Mouse (Mus musculus): ENCODE data around the gene Rbbp5.

Rbbp5 gene

DNA sequence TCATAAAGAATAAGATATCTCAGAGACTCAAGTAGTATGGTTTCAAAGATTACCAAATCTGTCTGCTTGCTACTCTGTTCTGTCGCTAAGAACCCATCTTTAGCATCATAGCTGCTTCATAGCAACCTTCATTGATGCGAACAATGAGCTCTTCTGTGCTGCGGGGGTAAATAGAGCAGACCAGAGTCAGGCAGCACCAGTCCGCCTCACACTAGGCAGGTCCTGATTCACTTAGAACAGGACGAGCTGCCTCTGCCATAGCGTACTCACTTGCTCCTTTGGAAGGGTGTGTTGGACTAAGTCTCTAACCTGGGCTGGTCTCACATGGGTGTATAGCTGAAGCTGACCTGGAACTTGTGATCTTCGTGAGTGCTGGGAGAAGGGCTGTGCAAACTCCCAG is 28.9 kb downstream of the Rbbp5 start, which contains the start of gene Tmem81:
Gene Tmem81, plus strand, starts transcription at position 173 of the 400 bp plus-strand sequence.
- no peak for DNase-seq

DNA sequence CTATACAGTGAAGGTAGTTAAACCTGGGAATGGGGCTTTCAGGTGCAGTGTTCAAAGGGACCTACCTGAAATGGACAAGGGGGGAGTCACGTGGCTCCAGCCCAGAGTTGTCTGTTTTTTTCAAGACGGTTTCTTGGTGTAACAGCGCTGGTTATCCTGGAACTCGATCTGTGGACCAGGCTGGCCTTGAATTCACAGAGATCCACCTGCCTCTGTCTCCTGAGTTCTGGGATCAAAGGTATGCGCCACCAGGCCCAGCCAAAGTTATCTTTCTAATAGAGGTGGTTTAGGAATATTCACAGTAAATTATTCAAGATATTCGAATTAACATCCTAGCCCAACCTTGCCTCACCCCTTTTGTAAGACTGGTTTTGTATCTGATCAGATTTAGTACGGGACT is 29.5 kb downstream of the Rbbp5 start:
- no peak for DNase-seq

DNA sequence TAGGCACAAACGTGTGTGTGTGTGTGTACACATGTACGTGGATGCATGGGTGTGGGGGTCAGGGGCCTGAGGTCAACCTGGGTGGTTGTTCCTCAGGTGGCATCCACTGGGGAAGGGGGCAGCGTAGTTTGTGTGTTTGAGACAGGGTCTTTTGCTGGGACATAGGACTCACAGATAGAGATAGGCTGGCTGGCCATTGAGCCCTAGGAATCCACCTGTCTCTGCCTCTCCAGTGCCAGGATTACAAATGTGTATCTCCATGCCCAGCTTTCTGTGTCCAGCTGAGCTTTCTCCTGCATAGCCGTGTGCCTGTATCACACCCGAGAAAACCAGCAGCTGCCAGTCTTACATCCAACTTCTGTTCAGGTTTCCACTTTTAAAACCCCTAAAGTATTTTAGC is 32.6 kb downstream of the Rbbp5 start:
- no peak for DNase-seq

DNA sequence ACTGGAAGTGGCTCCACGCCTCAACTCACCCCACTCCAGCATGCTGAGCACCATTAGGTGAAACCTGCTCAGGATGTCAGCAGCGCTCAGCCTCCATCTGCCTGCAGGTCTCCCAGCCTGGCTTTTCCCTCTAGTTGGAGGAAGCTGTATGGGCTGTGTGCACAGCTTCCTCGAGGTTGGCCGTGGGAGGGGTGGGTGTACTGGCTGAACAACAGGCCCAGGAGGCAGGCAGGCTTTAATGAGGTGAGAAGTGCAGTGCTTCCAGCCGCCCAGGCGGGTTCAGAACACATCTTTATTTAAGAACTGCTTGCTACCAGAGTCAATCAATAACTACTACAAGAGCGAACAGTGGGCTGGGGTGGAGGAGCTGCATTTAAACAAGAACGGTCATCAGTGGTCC is 34.4 kb downstream of the Rbbp5 start:
- DNase-seq, result no peak

DNA sequence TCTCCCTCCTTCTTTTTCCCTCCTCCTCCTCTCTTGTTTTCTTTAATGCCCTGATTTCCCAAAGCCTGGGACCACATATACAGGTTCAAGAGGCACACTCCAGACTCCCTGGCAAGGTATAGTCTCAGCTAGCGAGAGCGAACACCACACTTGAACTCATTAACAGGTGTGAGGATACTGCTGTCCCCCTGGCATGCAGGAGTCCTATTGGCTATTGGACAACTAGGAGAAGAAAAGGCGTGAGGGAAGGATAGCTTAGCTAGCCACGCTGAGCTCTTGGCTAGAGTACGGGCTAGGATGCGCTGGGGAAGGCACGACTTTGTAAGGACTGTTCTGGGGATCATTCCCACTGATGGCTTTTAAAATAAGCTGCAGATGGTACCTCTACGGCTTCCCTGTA is 34.9 kb downstream of the Rbbp5 start:
- DNase-seq, result no peak

DNA sequence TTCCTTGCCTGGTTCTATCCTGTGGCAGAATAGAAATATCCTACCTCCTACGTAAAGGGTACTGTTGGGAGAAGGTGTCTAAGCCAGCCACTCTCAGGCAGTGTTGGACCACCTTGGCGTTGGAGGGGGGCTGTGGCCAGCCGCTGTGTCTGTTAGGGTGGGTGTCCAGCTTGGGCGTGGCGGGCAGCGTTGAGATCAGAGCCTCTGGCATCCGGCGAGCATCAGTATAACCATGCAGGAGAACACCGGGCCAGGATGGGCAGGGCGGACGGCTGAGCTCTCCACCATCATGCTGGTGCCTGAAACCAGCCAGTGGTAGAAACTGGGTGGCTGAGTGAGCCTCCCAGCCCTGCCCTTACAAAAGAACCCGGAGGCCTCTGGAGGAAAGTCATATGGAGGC is 38.2 kb downstream of the Rbbp5 start:
- no peak for DNase-seq

DNA sequence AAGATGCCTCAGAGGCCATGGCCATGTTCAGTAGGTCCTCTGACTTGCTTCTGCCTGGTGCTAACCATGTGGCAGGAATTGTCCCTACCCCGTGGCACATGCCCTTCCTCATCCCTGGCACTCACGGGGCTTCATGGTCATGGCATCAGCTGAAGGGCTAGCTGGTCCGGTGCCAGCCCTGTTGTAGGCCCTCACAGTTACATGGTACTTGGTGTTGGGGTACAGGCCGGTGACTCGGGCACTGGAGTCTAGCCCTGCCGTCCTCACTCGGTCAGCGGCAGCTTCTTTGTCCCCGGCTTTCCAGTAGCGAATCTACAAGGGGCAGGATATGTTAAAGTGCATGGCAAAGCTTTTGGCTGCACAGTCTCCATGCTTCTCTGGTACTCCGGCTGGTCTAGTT is 39.6 kb downstream of the Rbbp5 start:
- DNase-seq, result no peak

DNA sequence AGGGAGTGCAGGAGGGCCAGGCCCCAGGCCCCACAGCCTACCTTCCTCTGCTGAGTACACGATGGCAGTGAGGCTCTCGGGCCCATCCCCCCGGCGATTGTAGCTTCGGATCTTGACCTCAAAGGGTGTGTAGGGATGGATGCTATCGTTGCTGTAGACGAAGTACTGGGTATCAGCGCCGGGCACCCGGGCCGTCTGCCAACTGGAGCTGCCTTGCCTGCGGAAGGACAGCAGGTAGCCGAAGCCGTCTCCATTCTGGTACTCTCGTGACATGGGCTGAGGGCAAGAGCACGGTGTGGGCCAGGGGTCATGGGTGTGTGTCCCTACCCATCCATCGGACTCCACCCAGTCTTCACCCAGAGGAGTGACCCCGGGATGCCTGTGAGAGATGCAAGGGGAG is 41.5 kb downstream of the Rbbp5 start:
- DNase-seq, result no peak

DNA sequence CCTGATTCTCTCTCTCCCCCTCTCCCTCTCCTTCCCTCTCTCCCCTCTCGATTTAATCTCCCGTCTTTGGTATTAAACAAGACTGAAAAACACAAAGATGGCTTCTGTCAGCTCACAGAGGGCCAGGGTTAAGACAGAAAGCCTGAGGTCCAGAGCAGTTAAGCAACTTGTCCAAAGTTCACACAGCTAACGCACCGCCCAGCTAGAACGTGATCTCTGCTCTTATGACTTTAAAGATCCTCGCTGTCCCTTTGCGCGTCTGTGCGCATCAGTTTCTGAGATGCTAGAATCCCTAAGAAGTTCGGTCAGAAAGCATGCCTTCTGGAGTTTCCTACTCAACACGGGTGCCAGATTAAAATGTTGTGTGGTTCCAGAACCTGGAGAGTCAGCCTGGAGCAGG is 42.6 kb downstream of the Rbbp5 start:
- peak; percentile 44 to 52 for DNase-seq

DNA sequence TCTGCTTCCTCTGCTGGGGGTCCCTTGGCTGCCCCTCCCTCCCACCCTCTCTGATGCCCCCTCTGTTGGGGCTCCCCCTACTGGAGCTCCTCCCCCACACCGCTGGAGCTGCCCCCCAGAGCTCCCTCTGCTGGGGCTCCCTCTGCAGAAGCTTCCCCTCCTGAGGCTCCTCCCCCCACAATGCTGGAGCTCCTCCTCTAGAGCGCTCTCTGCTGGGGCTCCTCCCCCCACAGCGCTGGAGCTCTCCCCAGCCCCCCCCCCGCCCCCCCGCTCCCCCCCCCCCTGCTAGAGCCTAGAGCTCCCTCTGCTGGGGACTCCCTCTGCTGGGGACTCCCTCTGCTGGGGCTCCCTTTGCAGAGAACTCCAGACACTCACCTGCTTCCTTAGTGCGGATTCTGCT is 43.6 kb downstream of the Rbbp5 start:
- DNase-seq, result peak; percentile 64 to 79

DNA sequence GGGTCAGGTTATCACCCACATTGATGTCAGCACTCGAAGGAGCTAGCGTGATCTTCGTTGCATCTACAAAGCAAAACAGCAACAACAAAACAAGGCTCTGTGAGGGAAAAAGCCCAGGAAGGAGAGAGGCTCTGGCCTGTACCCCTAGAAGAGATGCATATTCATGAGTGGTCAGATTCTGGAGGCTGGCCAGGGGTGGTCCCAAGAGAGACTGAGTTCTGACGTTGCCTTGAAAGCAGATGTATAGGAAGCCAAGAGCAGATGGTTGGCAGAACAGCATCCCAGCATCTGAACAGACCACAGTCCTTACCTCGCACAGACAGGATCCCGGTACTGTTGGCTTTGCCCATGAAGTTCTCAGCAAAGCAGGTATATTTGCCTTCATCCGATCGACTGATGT is 45.9 kb downstream of the Rbbp5 start:
- DNase-seq, result no peak

DNA sequence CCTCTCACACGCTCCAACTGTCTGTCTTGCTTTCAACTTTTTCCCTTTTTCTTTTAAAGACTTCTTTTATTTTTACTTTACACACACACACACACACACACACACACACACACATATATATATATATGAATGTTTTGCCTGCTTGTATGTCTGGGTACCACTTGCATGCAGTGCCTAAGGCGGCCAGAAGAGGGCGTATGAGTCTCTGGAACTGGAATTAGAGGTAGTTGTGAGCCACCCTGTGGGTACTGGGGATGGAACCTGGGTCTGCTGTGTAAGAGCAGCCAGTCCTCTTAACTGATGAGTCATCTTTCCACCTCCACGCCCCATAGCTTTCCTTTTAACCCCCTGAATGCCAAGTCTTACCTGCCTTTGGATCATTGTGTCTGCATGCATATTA is 46.8 kb downstream of the Rbbp5 start:
- peak; percentile 10 to 67 for DNase-seq

DNA sequence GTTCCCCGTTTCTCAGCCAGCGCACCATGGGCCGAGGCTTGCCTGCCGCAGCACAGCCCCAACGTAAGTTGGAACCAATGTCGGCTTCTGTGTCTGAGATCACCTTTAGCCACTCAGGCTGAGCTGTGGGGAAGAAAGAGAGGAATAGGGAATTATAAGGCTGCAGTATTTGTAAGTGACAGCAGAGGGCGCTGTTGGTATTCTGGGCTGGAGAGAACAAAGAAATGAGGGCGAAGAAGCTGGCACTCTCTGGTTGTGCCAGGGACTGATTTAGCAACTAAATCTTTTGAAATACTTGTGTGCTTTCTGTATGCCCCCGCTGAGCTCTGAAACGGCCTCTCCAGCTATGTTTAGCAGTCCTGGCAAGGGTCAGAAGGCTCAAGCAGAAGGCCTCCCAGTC is 48.7 kb downstream of the Rbbp5 start:
- peak; percentile 45 to 80 for DNase-seq

DNA sequence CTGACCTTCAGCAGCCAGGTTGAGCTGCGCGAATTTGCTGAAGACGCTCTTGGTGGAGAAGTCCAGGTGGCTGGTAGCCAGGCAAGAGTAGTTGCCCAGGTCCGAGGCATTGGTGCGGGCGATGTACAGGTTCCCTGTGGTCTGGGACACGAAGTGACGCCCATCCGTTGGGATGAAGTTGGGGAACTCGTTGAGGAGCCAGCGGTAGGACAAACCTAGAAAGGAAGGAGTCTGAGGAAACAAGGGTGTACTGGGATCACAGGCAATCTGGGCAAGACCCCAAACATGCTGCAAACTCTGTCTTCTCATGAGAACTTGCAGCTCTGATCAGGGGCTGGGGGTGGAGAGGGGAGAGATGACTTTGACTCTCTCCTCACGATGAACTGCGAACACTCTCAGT is 50.9 kb downstream of the Rbbp5 start:
- no peak for DNase-seq

DNA sequence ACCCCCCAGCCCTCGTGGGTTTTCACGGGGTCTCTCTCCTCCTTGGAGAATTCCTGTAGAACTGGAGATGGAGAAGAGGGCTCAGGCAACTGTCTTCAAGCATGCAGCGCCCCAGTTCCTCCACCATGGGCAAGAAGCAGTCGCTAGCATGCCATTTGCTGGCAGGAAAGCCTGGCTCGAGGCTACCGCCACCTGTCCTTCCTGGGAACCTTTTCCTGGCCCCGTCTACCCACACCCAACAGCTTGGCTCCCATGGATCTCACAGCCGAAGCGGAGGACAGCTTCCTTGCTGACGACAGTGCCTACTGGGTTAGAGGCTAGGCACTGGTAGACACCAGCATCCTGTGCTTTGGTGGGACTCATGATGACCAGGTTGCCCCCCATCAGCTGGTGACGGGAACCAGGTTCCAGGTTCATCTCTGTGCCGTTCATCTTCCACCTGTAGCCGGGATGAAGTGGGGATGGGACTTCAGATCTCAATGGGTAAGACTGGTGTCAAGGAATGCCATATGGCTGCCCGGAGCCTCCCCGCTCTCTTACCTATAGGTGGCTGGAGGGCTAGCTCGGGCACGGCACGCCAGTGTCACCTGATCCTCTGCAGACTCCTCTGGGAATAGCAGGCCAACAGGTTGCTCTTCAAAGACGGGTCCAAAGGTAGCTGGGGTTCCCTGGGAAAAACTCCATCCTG is 51.6 kb downstream of the Rbbp5 start:
- no peak for DNase-seq

DNA sequence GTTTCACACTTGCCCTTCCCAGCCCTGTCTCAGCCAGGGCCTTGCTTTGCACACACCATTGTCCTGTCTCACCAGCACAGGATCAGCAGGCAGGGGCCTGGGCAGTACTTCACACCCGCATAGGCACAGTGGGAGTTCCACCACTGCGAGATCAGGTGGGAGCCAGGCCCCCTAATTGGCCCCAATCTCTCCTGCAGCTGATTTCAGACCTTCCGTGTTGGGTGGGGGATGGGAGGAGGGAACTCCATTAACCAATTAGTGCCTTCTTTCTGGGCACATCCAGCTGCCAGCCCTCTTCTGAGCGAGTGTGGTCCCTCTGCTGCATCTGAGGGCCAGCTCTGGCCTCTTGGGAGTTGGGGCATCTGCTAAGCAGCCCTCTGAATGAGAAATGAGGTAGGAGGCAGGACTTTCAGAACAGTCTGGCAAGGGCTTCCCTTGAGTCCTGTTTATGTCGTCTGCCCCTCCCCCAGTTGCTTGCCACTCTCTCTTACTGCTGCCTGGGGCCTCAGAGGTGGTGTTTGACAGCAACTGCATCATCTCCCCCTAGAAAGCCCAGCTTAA is 53.5 kb downstream of the Rbbp5 start:
- no peak for DNase-seq

DNA sequence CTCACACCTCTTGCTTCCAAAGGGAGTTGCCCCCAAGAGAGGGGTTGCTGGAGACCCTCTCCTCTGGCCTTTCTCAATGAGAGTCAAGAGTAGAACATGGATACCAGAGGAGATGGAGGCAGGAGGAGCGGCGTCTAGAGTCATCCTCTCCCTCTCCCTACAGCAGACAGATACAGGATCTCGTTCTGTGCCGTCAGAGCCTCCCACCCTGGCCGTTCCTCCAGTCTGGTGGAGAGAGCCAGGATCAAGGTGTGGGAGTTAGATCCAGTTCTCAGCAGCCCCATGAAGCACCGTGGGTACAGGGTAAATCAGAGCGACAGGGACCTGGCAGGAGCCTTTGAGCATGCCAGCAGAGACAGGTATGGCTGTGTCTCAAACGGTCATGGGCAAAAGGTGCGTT is 55.4 kb downstream of the Rbbp5 start:
- DNase-seq, result no peak

DNA sequence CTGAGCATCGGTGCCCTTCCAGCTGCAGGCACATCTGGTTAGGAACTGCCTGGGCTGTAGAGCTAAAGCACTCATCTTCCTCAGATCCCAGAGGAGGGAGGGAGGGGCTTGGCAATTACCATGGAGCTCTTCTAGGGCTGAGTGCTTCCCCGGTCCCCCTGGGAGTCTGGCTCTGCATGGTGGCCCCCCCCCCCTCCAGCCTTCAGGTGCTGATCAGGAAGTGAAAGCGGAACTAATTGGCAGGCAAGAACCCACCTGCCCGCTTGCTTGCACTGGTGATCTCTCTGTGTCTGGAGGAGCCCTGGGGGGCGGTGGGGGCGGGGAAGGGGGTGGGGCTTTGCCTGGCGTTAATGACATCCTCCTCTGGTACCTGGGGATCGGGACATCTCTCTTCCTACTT is 56.7 kb downstream of the Rbbp5 start:
- DNase-seq, result no peak

DNA sequence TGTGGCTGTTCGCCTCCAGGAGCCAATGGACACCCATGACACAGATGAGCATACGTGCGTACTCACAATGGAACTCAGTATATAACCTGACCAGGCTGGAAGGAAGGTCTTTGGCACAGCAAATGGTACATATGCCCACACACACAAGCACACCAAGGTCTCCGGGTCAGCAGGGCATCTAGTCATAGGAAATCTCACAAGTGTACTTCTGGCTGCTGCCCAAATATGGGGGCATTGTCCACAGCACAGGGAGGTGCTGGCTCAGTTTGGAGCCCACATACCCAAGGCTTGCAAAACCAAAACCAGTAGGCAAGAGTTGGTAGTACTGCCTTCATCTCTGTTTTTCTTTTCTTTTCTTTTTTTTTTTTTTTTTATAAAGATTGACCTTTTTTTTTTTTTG is 58.4 kb downstream of the Rbbp5 start:
- no peak for DNase-seq

DNA sequence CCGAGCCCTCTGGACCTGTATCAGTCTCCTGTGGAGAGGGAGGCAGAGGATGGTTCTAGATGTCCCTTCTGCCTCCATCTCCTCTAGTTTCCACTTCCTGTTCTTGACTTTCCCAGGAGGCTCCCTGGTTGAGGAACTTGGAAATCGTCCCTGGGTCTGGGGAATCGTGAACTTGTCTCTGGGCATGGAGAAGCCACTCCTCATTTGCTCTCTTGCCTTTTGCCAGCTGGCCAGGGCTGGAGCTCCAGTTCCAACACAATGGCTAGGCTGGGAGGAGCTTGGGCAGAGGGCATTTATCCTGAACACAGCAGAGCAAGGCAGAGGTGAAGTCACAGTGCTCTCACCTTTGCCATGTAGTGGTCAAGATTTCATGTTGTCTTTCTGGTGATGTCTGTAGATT is 59.3 kb downstream of the Rbbp5 start:
- no peak for DNase-seq

DNA sequence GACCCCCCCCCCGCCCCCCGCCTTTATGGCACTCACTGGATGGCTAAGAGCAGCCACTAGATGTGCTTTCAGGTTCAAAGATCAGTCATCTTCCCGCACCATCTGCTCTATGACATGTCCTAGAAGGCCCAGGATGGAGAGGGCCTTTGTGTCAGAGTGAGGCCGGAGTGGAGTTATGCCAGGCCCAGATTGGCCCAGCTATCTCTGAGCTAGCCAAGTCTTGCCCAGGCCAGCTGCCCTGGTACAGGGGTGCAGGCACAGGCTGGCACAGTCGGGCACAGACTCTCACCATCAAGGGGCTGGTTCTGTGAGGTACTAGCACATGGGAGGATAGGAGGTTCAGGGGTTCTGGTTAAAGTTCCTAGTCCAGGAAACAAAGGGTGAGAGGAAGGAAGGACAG is 60.6 kb downstream of the Rbbp5 start:
- no peak for DNase-seq

DNA sequence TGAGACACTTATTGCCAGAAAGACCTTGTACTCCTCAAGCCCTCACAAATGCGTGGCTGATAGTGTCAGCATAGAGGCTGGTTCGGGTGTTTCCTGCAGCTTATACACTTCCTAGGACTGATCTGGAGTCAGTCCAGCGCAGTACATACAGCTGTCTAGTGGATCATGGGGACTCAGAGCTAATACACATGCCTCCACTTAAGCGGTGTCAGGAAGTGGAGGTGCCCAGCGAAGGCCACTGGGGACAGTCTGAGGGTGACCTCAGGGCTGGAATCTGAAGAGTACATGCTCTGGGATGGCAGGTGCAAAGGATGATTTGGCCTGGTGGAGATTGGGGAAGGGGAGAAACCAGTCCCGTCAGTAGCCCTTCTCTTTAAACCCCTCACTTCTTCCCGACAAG is 63.5 kb downstream of the Rbbp5 start:
- DNase-seq, result no peak

DNA sequence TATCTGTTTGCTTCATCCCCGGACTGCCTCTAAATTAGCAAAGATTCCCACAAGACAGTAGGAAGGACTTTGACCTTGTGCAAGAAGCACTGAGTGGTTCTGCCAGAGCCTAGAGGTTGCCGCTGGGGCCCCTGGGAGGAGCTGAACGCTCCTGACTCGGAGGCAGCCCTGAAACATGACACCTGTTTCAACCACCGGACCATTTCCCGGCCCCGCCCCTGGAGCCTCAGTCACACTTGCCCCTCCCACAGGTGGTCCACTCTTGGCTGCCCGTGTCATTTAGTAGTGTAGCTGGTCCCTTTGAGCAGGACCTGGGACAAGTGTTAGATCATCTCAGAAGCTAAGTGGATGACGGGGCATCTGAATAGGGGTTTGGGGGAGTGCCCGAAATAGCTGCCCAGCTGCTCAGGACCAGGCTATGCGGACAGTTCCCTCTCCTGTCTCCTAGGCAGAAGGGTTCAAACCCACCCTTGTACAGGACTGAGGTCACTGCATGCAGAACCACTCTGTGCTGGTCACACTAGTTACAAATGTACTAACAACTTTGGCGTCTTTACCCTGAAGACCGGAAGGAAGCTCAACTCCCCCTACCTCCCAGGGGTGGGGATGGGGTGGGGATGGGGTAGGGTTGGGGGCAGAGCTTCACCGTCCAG is 64.1 kb downstream of the Rbbp5 start:
- DNase-seq, result peak; percentile 14 to 47

DNA sequence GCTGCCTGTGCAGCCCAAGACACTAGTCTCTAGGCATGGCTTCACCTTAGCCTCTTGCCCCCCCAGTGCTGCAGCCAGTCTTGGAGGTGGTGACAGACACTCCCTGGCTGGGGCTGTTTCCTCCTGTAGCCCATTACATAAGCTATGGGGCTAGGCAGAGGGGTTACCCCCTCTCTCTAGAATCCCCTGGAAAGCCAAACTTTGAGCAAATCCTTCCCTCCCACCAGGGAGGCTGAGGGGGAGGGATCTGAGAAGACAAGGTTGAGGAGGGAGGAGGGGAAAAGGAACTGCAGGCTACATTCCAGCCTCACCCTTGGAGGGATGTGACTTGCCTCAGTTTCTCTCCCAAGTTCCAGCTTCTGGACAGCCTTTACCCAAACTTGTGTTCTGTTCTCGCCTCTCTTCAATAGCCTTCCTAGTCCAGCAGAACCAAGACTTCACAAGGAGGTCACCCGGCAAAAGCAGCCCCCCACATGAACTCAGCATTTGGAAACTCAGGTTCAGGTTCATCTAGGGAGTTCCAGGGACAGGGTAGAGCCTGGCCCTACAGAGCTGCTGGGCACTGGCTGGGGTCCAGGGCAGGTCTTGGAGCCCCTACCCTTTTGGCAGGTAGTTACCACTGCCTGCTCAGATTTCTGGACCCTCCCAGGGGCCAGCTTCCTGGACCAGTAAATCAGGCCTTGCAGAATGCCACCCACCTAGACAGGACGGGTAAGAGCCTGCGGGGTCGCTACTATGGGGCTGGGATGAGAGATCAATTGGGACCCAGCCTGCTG is 64.8 kb downstream of the Rbbp5 start:
- DNase-seq, result no peak

All from kidney, postnatal 36 days (tissue).